Mouse (Mus musculus): ENCODE measurements at regions not wholly inside any gene's neighbourhood (a gene's known extent, or its start where the extent isn't known, plus 50 kb on each side); places are given as distances from the start of the nearest gene placed in this dataset.

GRCm38 (mm10) chr4:96974935-96975334 is 189.9 kb upstream of the Gm12695 start:
- Histone ChIP-seq H3K9me3 (ENCODE audit: control insufficient read depth, low read length) (no peaks in the 10 kb centered on the region), H3K9ac (ENCODE audit: low read depth, low read length) (no peak overlapping the region), H3K27me3 (ENCODE audit: control insufficient read depth, insufficient read depth, low read length) (no peaks in the 10 kb centered on the region), H3K4me2 (replicated peaks; ENCODE audit: low read depth, low read length) (no peak overlapping the region), H3K4me1 (ENCODE audit: control insufficient read depth, insufficient read depth, low read length) (no peaks in the 10 kb centered on the region), H3K36me3 (ENCODE audit: control insufficient read depth, insufficient read depth, low read length) (no peaks in the 10 kb centered on the region), H3K4me3 (ENCODE audit: low read length) (no peak overlapping the region), H3K27ac (ENCODE audit: low read depth, low read length) (no peak overlapping the region)
- WGBS: 35% methylated on average over 3 of the region's 3 CpGs
- ATAC-seq (ENCODE audit: low FRiP score, low TSS enrichment): no peak

DNA sequence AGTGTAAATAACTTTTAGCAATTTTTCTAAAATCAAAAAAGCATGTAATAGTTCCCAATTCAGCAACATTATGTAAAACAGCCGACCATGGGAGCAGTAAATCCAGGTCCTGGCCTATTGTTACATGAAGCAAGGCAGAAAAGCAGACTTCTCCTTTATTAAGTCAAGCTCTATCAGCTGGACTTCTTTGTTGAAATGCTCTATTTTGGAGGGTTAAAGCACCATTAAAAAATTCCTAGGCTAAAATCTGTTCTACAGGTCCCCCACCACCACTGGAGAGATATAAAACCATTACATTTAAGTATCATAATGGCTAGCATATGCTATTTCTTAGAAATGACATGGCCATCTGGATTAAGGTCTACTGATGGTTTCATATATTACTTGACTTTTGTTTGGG is 188.8 kb upstream of the Gm12695 start:
- H3K4me3 ChIP-seq (ENCODE audit: low read length): no peak overlapping the region
- H3K4me2 ChIP-seq (replicated peaks; ENCODE audit: low read depth, low read length): no peak overlapping the region
- H3K4me1 ChIP-seq (ENCODE audit: control insufficient read depth, insufficient read depth, low read length): no peaks in the 10 kb centered on the region
- 63% methylated on average over 1 of the region's 1 CpGs for WGBS
- no peaks in the 10 kb centered on the region for H3K27me3 ChIP-seq (ENCODE audit: control insufficient read depth, insufficient read depth, low read length)
- no peak for ATAC-seq (ENCODE audit: low FRiP score, low TSS enrichment)
- no peaks in the 10 kb centered on the region for H3K9me3 ChIP-seq (ENCODE audit: control insufficient read depth, low read length)
- no peaks in the 10 kb centered on the region for H3K36me3 ChIP-seq (ENCODE audit: control insufficient read depth, insufficient read depth, low read length)
- no peak overlapping the region for H3K9ac ChIP-seq (ENCODE audit: low read depth, low read length)
- no peak overlapping the region for H3K27ac ChIP-seq (ENCODE audit: low read depth, low read length)

- H3K4me3 ChIP-seq (ENCODE audit: low read length): no peak overlapping the region
- H3K36me3 ChIP-seq (ENCODE audit: control insufficient read depth, insufficient read depth, low read length): no peaks in the 10 kb centered on the region
- H3K27ac ChIP-seq (ENCODE audit: low read depth, low read length): no peak overlapping the region
- no peaks in the 10 kb centered on the region for H3K4me1 ChIP-seq (ENCODE audit: control insufficient read depth, insufficient read depth, low read length)
- no peak overlapping the region for H3K9ac ChIP-seq (ENCODE audit: low read depth, low read length)
- no peak overlapping the region for H3K4me2 ChIP-seq (replicated peaks; ENCODE audit: low read depth, low read length)
- no peaks in the 10 kb centered on the region for H3K27me3 ChIP-seq (ENCODE audit: control insufficient read depth, insufficient read depth, low read length)
- 53% methylated on average over 5 of the region's 5 CpGs for whole genome bisulfite sequencing
- no peak for ATAC-seq (ENCODE audit: low FRiP score, low TSS enrichment)
- no peaks in the 10 kb centered on the region for H3K9me3 ChIP-seq (ENCODE audit: control insufficient read depth, low read length)
Observed at GRCm38 (mm10) chr4:96969199-96969598, 184.2 kb upstream of the Gm12695 start.

- Histone ChIP-seq H3K9me3 (ENCODE audit: control insufficient read depth, low read length) (no peaks in the 10 kb centered on the region), H3K27me3 (ENCODE audit: control insufficient read depth, insufficient read depth, low read length) (no peaks in the 10 kb centered on the region), H3K9ac (ENCODE audit: low read depth, low read length) (no peak overlapping the region), H3K27ac (ENCODE audit: low read depth, low read length) (no peak overlapping the region), H3K4me3 (ENCODE audit: low read length) (no peak overlapping the region), H3K4me1 (ENCODE audit: control insufficient read depth, insufficient read depth, low read length) (no peaks in the 10 kb centered on the region), H3K36me3 (ENCODE audit: control insufficient read depth, insufficient read depth, low read length) (no peaks in the 10 kb centered on the region), H3K4me2 (replicated peaks; ENCODE audit: low read depth, low read length) (no peak overlapping the region)
- no peak for ATAC-seq (ENCODE audit: low FRiP score, low TSS enrichment)
- 52% methylated on average over 10 of the region's 10 CpGs for WGBS
Observed at GRCm38 (mm10) chr4:96968545-96969164, 183.7 kb upstream of the Gm12695 start.

All from kidney, embryonic 14.5 days (tissue).